Mouse (Mus musculus): Measurements from ENCODE around the gene Hoxc13. TPM values are rescaled to one million over a fixed set of nuclear protein-coding genes. Genes with fewer than 3 reads are reported as not detected.

The Hoxc13 gene
- polyA plus RNA-seq, 1 experiment from 2014 or later: not detected

Other genes with a start within 250 kb of the Hoxc13 start
- 68.2 and 73.2 TPM in 2 replicates for gene Atp5g2, start 248.8 kb upstream of the Hoxc13 start, polyA plus RNA-seq (2015; fragmentation: Nextera tagmentation; extraction: Ambion mirVana)
- gene Calcoco1, start 198.9 kb upstream of the Hoxc13 start, polyA plus RNA-seq (2015; fragmentation: Nextera tagmentation; extraction: Ambion mirVana): 27.7 and 28.5 TPM in 2 replicates
- gene Hoxc12, start 15.7 kb downstream of the Hoxc13 start, polyA plus RNA-seq (2015; fragmentation: Nextera tagmentation; extraction: Ambion mirVana): not detected in 2 replicates
- gene Hoxc11, start 33.3 kb downstream of the Hoxc13 start, polyA plus RNA-seq (2015; fragmentation: Nextera tagmentation; extraction: Ambion mirVana): not detected in 2 replicates
- gene Hoxc10, start 45.7 kb downstream of the Hoxc13 start, polyA plus RNA-seq (2015; fragmentation: Nextera tagmentation; extraction: Ambion mirVana): 1.9 and 2.6 TPM in 2 replicates
- gene Hoxc5, start 46.3 kb downstream of the Hoxc13 start, polyA plus RNA-seq (2015; fragmentation: Nextera tagmentation; extraction: Ambion mirVana): 7.7 and 10.1 TPM in 2 replicates
- 1.3 and 1.4 TPM in 2 replicates for gene Hoxc9, start 55.3 kb downstream of the Hoxc13 start, polyA plus RNA-seq (2015; fragmentation: Nextera tagmentation; extraction: Ambion mirVana)
- gene Hoxc8, start 69.5 kb downstream of the Hoxc13 start, polyA plus RNA-seq (2015; fragmentation: Nextera tagmentation; extraction: Ambion mirVana): 6.2 and 7.0 TPM in 2 replicates
- gene Hoxc6, start 77.2 kb downstream of the Hoxc13 start, polyA plus RNA-seq (2015; fragmentation: Nextera tagmentation; extraction: Ambion mirVana): 5.7 and 6.1 TPM in 2 replicates
- 9.5 and 10.6 TPM in 2 replicates for gene Hoxc4, start 97.8 kb downstream of the Hoxc13 start, polyA plus RNA-seq (2015; fragmentation: Nextera tagmentation; extraction: Ambion mirVana)
- 17.8 and 18.2 TPM in 2 replicates for gene Smug1, start 246.0 kb downstream of the Hoxc13 start, polyA plus RNA-seq (2015; fragmentation: Nextera tagmentation; extraction: Ambion mirVana)

Data from intestine, embryonic 15.5 days (tissue).